Mouse (Mus musculus) lung, embryonic 15.5 days (tissue): ENCODE measurements around the gene Traf3ip3. TPM values are rescaled to one million over a fixed set of nuclear protein-coding genes. Genes with fewer than 3 reads are reported as not detected.

Experiments used
- ATAC-seq: fragments of 200-750 bp; cut with Nextera tagmentation; 2 replicates; pipeline ENCODE4 v1.8.0; 2017; ENCODE audit warnings: moderate number of reproducible peaks, borderline replicate concordance; ENCODE audit not compliant: low FRiP score, low TSS enrichment; ENCODE audit errors: extremely low read depth
- H3K27ac ChIP-seq: fragments of 300-500 bp; sonication (generic); 2 replicates; pipeline ENCODE4 v1.5.1; 2015; ENCODE audit warnings: moderate library complexity, mild to moderate bottlenecking, inconsistent platforms
- H3K27me3 ChIP-seq: fragments of 300-500 bp; sonication (generic); 2 replicates; pipeline ENCODE4 v1.6.1; 2015; ENCODE audit warnings: inconsistent platforms
- H3K36me3 ChIP-seq: fragments of 300-500 bp; sonication (generic); 2 replicates; pipeline ENCODE4 v1.6.1; 2015; ENCODE audit warnings: inconsistent platforms
- H3K4me1 ChIP-seq: fragments of 300-500 bp; sonication (generic); 2 replicates; pipeline ENCODE4 v1.6.1; 2015; ENCODE audit warnings: inconsistent platforms
- H3K4me2 ChIP-seq: fragments of 300-500 bp; sonication (generic); 2 replicates; pipeline ENCODE4 v1.6.1; 2015; ENCODE audit warnings: inconsistent platforms, mild to moderate bottlenecking, moderate library complexity
- H3K4me3 ChIP-seq: fragments of 300-500 bp; sonication (generic); 2 replicates; pipeline ENCODE4 v1.5.1; 2015; ENCODE audit warnings: mild to moderate bottlenecking, inconsistent platforms
- H3K9ac ChIP-seq: fragments of 300-500 bp; sonication (generic); 2 replicates; pipeline ENCODE4 v1.6.1; 2015; ENCODE audit warnings: inconsistent platforms
- H3K9me3 ChIP-seq: fragments of 300-500 bp; sonication (generic); 2 replicates; pipeline ENCODE4 v1.6.1; 2016; ENCODE audit warnings: inconsistent platforms
- WGBS: fragments of 180-500 bp; shearing (Covaris S2); methylation state at CpG from one replicate; pipeline ENCODE4 v1.1.7; 2015; 5-methylcytosine and 5-hydroxymethylcytosine counted together
- polyA plus RNA-seq: library from polyadenylated mRNA; unstranded; fragments of >200 nt; fragmentation: Nextera tagmentation; extraction: Ambion mirVana; gene quantifications from 2 replicates; pipeline ENCODE4 v1.2.1, GENCODE M21; 2015

Gene Traf3ip3
- polyA plus RNA-seq, 1 experiment from 2014 or later = 3.8 TPM

DNA sequence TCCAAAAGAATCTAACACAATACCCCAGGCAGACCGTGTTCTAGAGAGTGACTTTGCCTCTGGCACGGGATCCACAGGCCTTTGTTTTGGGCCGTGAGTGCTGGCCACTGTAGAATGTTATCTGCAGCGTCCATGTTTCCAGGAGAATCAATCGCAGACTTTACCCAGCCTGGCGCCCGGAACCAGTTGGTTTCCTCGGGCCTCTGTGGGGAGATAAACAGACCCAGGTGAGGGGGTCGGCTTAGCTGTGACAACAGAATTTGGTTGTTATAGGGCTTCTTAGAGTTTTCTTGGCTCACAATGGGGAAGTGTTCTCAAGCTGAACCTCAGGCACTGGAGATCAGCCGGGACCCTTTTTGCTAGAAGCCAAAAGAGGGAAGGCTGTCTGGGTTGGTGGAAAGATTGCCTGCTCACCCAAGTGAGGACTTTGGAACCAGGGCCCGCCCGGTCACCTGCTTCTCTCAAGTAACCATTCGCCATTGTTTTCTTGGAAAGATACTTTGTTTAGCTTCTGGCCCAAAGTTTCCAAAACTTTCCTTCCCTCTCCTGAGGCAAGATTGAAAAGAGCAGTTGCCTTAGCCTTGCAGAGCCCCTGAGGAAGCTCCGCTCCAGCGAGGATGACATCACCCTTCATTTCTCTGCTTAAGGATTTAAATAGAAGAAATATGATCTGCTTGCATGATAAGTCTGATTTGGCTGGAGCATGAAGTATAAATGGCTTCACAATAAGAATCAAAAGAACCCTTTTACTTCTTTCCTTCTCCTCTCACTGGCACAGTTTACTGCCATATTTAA lies 45.0 kb downstream of the Traf3ip3 start:
- H3K4me3 ChIP-seq = no peak overlapping the region
- H3K36me3 ChIP-seq = no peaks in the 10 kb centered on the region
- no peaks in the 10 kb centered on the region for H3K9me3 ChIP-seq
- peaks cover 24% of the 10 kb centered on the region for H3K4me1 ChIP-seq
- no peak overlapping the region for H3K9ac ChIP-seq
- WGBS = 59% methylated on average over 15 of the region's 15 CpGs
- no peak overlapping the region for H3K27ac ChIP-seq
- no peak for ATAC-seq
- H3K27me3 ChIP-seq = peaks cover 26% of the 10 kb centered on the region
- H3K4me2 ChIP-seq = no peak overlapping the region

DNA sequence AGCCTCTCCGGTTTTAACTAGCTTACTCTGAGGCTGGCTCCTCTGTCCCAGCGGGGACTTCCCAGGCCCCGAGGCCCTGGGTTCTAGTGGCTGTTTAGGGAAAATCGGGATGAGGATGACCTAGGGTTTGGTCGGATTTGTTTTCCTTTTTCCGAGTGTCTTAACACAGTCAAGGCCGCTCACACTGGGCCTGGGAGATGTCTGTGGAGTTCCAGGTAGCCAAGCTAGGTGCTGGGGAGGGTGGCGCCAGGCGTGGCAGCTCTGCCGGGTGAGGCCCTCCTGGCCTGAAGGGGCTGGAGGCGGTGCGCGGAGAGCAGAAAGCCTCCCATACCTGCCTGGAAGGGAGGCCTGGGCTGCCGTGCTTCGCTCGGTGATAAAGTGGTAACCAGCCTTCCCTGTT lies 47.9 kb downstream of the Traf3ip3 start:
- Histone ChIP-seq H3K4me3 (peak overlapping the region; percentile 46), H3K36me3 (no peaks in the 10 kb centered on the region), H3K4me2 (peak overlapping the region; percentile 56), H3K4me1 (peaks cover 14% of the 10 kb centered on the region; the same call in 1 of the 2 replicates), H3K27ac (peak overlapping the region; percentile 63), H3K27me3 (peaks cover 26% of the 10 kb centered on the region), H3K9me3 (no peaks in the 10 kb centered on the region), H3K9ac (peak overlapping the region; percentile 40)
- no peak; the same call in 1 of the 2 replicates for ATAC-seq
- WGBS = 21% methylated on average over 16 of the region's 16 CpGs

DNA sequence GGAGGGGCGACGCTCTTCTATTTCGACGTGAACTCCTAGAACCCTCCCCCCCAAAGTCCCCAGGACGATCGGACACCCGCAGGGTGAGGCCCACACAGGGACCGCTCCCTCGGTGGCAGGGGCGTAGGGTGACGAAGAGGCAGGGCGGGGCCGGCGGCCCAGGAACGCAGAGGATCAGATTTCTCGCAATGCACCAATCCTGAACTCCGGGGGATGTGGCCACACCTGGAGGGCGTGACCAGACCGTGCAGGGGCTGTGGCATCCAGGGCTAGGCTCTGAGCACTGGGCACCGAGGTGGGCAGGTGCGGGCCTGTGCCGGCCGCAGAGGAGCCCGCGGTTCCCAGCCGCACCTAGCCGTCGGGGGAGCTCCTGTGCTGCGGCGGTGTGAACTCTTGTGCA lies 48.6 kb downstream of the Traf3ip3 start, which contains the start of gene Irf6:
TSS of gene Irf6 (plus strand) at position 240 of the 400 bp plus-strand sequence.
- peak within 1 kb of the TSS; percentile 56 for H3K4me2 ChIP-seq
- ATAC-seq = peak; percentile 96
- peaks cover 14% of the 10 kb centered on the region; the same call in 1 of the 2 replicates for H3K4me1 ChIP-seq
- under 1% methylated on average over 30 of the region's 30 CpGs for WGBS
- no peaks in the 10 kb centered on the region for H3K36me3 ChIP-seq
- H3K9ac ChIP-seq = peak within 1 kb of the TSS; percentile 40
- H3K4me3 ChIP-seq = peak within 1 kb of the TSS; percentile 46
- H3K27ac ChIP-seq = peak within 1 kb of the TSS; percentile 63
- no peaks in the 10 kb centered on the region for H3K9me3 ChIP-seq
- H3K27me3 ChIP-seq = peaks cover 26% of the 10 kb centered on the region

DNA sequence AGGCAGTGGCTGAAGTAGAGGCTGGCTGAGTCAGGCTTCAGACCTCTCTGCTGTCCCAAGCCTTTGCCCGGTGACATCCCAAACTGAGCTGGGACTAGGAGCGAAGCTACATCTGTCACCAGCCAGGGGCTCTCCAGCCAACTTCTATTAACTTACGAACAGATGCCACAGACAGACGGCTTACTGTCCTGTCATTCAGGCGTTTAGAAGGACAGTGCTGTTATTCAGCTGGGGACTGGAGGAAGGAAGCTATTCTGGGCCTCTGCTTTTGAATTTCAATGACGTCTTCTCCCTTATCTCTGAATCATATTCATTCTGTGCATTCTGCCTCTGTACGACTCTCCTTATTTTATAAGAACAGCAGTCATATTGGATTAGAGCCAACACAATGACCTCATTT lies 50.4 kb downstream of the Traf3ip3 start:
- Histone ChIP-seq H3K4me3 (no peak overlapping the region), H3K9me3 (no peaks in the 10 kb centered on the region), H3K4me1 (peaks cover 10% of the 10 kb centered on the region; the same call in 1 of the 2 replicates), H3K9ac (no peak overlapping the region), H3K27ac (no peak overlapping the region), H3K36me3 (no peaks in the 10 kb centered on the region), H3K27me3 (peaks cover 26% of the 10 kb centered on the region), H3K4me2 (no peak overlapping the region)
- no peak for ATAC-seq
- WGBS = 26% methylated on average over 7 of the region's 7 CpGs

- H3K27ac ChIP-seq = no peak overlapping the region
- H3K9me3 ChIP-seq = no peaks in the 10 kb centered on the region
- 58% methylated on average over 3 of the region's 3 CpGs for WGBS
- no peak overlapping the region for H3K4me3 ChIP-seq
- H3K9ac ChIP-seq = no peak overlapping the region
- H3K4me2 ChIP-seq = no peak overlapping the region
- peaks cover 10% of the 10 kb centered on the region; the same call in 1 of the 2 replicates for H3K4me1 ChIP-seq
- no peaks in the 10 kb centered on the region for H3K36me3 ChIP-seq
- H3K27me3 ChIP-seq = peaks cover 22% of the 10 kb centered on the region
- no peak for ATAC-seq
These were observed 52.3 kb downstream of the Traf3ip3 start for GRCm38 (mm10) chr1:193149231-193149630.

DNA sequence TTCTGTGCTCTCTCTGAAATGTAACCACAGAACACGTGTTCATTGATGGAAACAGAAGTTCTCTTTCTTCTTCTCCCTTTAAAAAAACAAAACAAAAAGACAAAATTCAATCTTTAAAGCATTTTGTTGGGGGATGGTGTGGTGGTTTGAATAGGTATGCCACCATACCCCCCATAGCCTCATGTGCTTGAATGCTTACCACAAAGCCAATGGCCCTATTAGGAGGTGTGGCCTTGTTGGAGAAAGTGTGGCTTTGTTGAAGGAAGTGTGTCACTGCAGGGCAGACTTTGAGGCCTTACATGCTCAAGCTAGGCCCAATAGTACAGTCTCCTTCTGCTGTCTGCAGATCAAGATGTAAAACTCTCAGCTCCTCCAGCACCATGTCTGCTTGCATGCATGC lies 55.1 kb downstream of the Traf3ip3 start:
- Histone ChIP-seq H3K9me3 (no peaks in the 10 kb centered on the region), H3K36me3 (no peaks in the 10 kb centered on the region), H3K4me3 (no peak overlapping the region), H3K4me1 (0 out of 2 replicates have a peak, but pooled peaks cover 5% of the 10 kb centered on the region), H3K9ac (no peak overlapping the region), H3K4me2 (no peak overlapping the region), H3K27me3 (no peaks in the 10 kb centered on the region), H3K27ac (no peak overlapping the region)
- 75% methylated on average over 1 of the region's 1 CpGs for WGBS
- ATAC-seq = no peak

DNA sequence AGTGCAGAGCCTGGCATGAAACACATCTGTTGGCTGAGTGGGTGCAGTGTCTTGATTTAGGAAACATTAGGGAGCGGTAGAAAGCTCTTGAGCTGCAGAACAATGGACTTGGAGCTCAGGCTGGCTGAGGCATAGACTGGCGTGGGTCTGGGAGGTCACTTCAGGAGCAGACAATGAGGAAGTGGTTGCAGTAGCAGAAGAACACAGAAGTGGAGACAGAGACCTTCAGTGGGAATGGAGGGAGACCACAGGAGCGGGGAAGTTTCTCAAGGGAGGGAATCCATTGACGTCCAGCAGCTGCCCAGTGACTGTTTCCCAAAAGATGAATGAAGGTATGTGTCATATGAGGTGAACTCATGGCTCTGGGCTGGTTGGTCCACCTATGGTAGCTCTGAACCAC lies 56.4 kb downstream of the Traf3ip3 start:
- WGBS = 65% methylated on average over 4 of the region's 4 CpGs
- no peak overlapping the region for H3K4me2 ChIP-seq
- no peaks in the 10 kb centered on the region for H3K4me1 ChIP-seq
- ATAC-seq = no peak
- no peaks in the 10 kb centered on the region for H3K27me3 ChIP-seq
- no peaks in the 10 kb centered on the region for H3K36me3 ChIP-seq
- no peaks in the 10 kb centered on the region for H3K9me3 ChIP-seq
- no peak overlapping the region for H3K4me3 ChIP-seq
- no peak overlapping the region for H3K9ac ChIP-seq
- no peak overlapping the region for H3K27ac ChIP-seq

GRCm38 (mm10) chr1:193144516-193144915 lies 57.0 kb downstream of the Traf3ip3 start:
- 74% methylated on average over 6 of the region's 6 CpGs for WGBS
- no peaks in the 10 kb centered on the region for H3K36me3 ChIP-seq

DNA sequence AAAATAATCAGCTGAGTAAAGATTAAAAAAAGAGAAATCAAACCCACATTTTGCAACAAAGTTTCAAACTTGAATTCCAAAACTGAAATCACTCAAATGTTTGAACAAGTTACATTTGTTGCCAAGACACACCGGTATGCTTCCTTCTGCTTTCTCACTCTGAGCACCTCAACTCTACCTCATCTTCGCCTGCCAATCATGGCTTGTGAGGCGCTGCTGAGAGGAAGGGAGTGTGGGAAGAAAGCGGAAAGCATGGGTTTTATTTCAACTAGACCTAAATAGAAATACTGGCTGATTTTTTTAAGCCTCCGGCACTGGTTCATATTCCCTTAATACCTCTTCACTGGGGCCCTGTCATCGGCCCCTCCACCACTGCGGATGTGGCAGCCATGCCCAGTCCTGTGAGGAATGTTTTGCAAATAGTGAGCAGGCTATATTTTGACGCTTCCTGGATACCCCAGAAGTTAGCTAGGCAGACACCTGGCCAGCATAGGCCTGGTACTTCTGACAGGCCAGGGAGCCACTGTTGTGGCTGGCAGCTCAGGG lies 58.9 kb downstream of the Traf3ip3 start:
- WGBS = 78% methylated on average over 8 of the region's 8 CpGs
- ATAC-seq = no peak

More at GRCm38 (mm10) chr1:193144516-193144915, 57.0 kb downstream of the Traf3ip3 start:
- Histone ChIP-seq H3K4me2 (no peak overlapping the region), H3K9me3 (no peaks in the 10 kb centered on the region), H3K4me1 (no peaks in the 10 kb centered on the region), H3K27me3 (no peaks in the 10 kb centered on the region), H3K9ac (no peak overlapping the region), H3K27ac (no peak overlapping the region), H3K4me3 (no peak overlapping the region)
- ATAC-seq = no peak

DNA sequence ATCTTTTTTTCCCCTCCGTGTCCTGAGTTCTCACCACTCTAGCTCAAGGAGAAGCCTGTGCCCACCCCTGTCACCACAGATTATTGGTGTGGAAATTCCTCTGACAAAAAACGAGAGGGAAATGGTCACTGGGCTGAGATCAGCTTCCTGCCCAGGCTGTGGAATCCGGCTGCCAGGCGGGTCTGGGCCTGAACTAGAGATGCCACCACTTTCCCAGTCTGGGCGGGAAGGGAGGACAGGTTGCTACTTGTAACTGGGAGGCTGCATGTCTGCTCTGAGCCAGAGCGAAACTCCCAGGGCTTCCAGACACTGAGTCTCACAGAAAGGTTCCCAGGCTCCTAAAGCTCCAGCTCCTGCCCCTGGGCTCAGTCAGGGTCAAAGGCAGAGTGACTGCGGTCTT lies 60.4 kb downstream of the Traf3ip3 start:
- ATAC-seq = no peak
- H3K27ac ChIP-seq = no peak overlapping the region

More for the DNA sequence above, 58.9 kb downstream of the Traf3ip3 start:
- Histone ChIP-seq H3K36me3 (no peaks in the 10 kb centered on the region), H3K4me2 (no peak overlapping the region), H3K27ac (no peak overlapping the region), H3K9ac (no peak overlapping the region), H3K4me3 (no peak overlapping the region), H3K27me3 (no peaks in the 10 kb centered on the region; the same call in 1 of the 2 replicates), H3K9me3 (no peaks in the 10 kb centered on the region), H3K4me1 (no peaks in the 10 kb centered on the region)

GRCm38 (mm10) chr1:193138669-193139068 lies 62.8 kb downstream of the Traf3ip3 start:
- 33% methylated on average over 3 of the region's 3 CpGs for WGBS

More for the DNA sequence above, 60.4 kb downstream of the Traf3ip3 start:
- no peak overlapping the region for H3K9ac ChIP-seq
- H3K4me3 ChIP-seq = no peak overlapping the region
- WGBS = 66% methylated on average over 7 of the region's 7 CpGs
- H3K27me3 ChIP-seq = no peaks in the 10 kb centered on the region; the same call in 1 of the 2 replicates
- H3K4me1 ChIP-seq = no peaks in the 10 kb centered on the region
- no peaks in the 10 kb centered on the region for H3K36me3 ChIP-seq
- no peaks in the 10 kb centered on the region for H3K9me3 ChIP-seq
- no peak overlapping the region for H3K4me2 ChIP-seq

GRCm38 (mm10) chr1:193138087-193138486 lies 63.4 kb downstream of the Traf3ip3 start:
- no peaks in the 10 kb centered on the region; the same call in none of the 2 replicates for H3K27me3 ChIP-seq
- no peaks in the 10 kb centered on the region for H3K9me3 ChIP-seq
- H3K27ac ChIP-seq = no peak overlapping the region
- no peak; the same call in 1 of the 2 replicates for ATAC-seq
- no peak overlapping the region for H3K4me2 ChIP-seq
- no peaks in the 10 kb centered on the region for H3K4me1 ChIP-seq
- no peak overlapping the region for H3K9ac ChIP-seq
- WGBS = 17% methylated on average over 7 of the region's 7 CpGs
- no peak overlapping the region for H3K4me3 ChIP-seq
- no peaks in the 10 kb centered on the region for H3K36me3 ChIP-seq

More at GRCm38 (mm10) chr1:193138669-193139068, 62.8 kb downstream of the Traf3ip3 start:
- Histone ChIP-seq H3K4me1 (no peaks in the 10 kb centered on the region), H3K4me2 (no peak overlapping the region), H3K4me3 (no peak overlapping the region), H3K27me3 (no peaks in the 10 kb centered on the region; the same call in none of the 2 replicates), H3K27ac (no peak overlapping the region), H3K9ac (no peak overlapping the region), H3K36me3 (no peaks in the 10 kb centered on the region), H3K9me3 (no peaks in the 10 kb centered on the region)
- no peak for ATAC-seq
